ENCODE assay signal across 7 mouse cellular contexts in genomic region chr12:100527241-100527640, GRCm38 (mm10). TPM values are rescaled to one million over a fixed set of nuclear protein-coding genes. Genes with fewer than 3 reads are reported as not detected.
DNase-seq lines count a peak whose midpoint lies in the region; ATAC-seq and TF ChIP-seq lines count a peak whose summit lies in the region.

No protein-coding gene starts in this region.

- 0 out of 2 replicates have a peak overlapping the region, but pooled peaks have one; percentile 23 for H3K4me2 ChIP-seq in lung, postnatal 0 days (replicated peaks; ENCODE audit: low read depth, low read length)
- peak overlapping the region; percentile 45 for H3K4me2 ChIP-seq in embryonic facial prominence, embryonic 14.5 days (ENCODE audit: low read depth, low read length)
- peak overlapping the region; percentile 45 for H3K4me2 ChIP-seq in intestine, embryonic 16.5 days (ENCODE audit: low read depth, low read length)
- H3K4me2 ChIP-seq in stomach, embryonic 15.5 days = peak overlapping the region; percentile 44

- WGBS in lung, postnatal 0 days = 57% methylated on average over 9 of the region's 9 CpGs
- 51% methylated on average over 9 of the region's 9 CpGs for WGBS in lung, adult 2 months
- 65% methylated on average over 9 of the region's 9 CpGs for WGBS in embryonic facial prominence, embryonic 14.5 days
- whole genome bisulfite sequencing in intestine, embryonic 16.5 days = 69% methylated on average over 9 of the region's 9 CpGs
- 77% methylated on average over 9 of the region's 9 CpGs for WGBS in stomach, embryonic 15.5 days

- no peaks in the 10 kb centered on the region for H3K36me3 ChIP-seq in lung, postnatal 0 days (ENCODE audit: insufficient read depth, low read length)
- no peaks in the 10 kb centered on the region for H3K36me3 ChIP-seq in embryonic facial prominence, embryonic 14.5 days (ENCODE audit: control insufficient read depth, insufficient read depth, low read length)
- H3K36me3 ChIP-seq in intestine, embryonic 16.5 days (ENCODE audit: control insufficient read depth, insufficient read depth, low read length) = no peaks in the 10 kb centered on the region
- no peaks in the 10 kb centered on the region for H3K36me3 ChIP-seq in stomach, embryonic 15.5 days

- no peak overlapping the region for H3K9ac ChIP-seq in lung, postnatal 0 days (replicated peaks; ENCODE audit: low read depth)
- no peak overlapping the region for H3K9ac ChIP-seq in embryonic facial prominence, embryonic 14.5 days (ENCODE audit: low read depth, low read length)
- H3K9ac ChIP-seq in intestine, embryonic 16.5 days (ENCODE audit: low read depth, low read length) = no peak overlapping the region
- H3K9ac ChIP-seq in stomach, embryonic 15.5 days = no peak overlapping the region

- no peaks in the 10 kb centered on the region for H3K4me1 ChIP-seq in lung, postnatal 0 days (ENCODE audit: insufficient read depth, low read depth, low read length)
- peaks cover 4% of the 10 kb centered on the region; the same call in 1 of the 2 replicates for H3K4me1 ChIP-seq in lung, adult 2 months (ENCODE audit: control insufficient read depth, insufficient read depth, low read length)
- peaks cover 8% of the 10 kb centered on the region; the same call in 1 of the 2 replicates for H3K4me1 ChIP-seq in embryonic facial prominence, embryonic 14.5 days (ENCODE audit: control insufficient read depth, insufficient read depth, low read length)
- peaks cover 24% of the 10 kb centered on the region for H3K4me1 ChIP-seq in intestine, embryonic 16.5 days (ENCODE audit: control insufficient read depth, insufficient read depth, low read length)
- peaks cover 6% of the 10 kb centered on the region for H3K4me1 ChIP-seq in stomach, embryonic 15.5 days

- no peak for DNase-seq in lung, postnatal 0 days (ENCODE audit: low spot score)
- no peak for DNase-seq in lung, adult 2 months
- peak; percentile 52 for DNase-seq in embryonic facial prominence, embryonic 14.5 days (ENCODE audit: low spot score)
- no peak for DNase-seq in thymus, postnatal 4 days

- TF ChIP-seq CTCF in lung, postnatal 0 days (IDR thresholded peaks at IDR 0.05) = no peak
- no peak for TF ChIP-seq CTCF in lung, adult 2 months (IDR thresholded peaks at IDR 0.05; ENCODE audit: insufficient read depth, low read length)

- TF ChIP-seq POLR2A in lung, adult 2 months (IDR thresholded peaks at IDR 0.05; ENCODE audit: borderline replicate concordance, extremely low read depth, low read depth, low read length) = no peak

- no peaks in the 10 kb centered on the region for H3K9me3 ChIP-seq in lung, postnatal 0 days (ENCODE audit: low read length)
- H3K9me3 ChIP-seq in embryonic facial prominence, embryonic 14.5 days (ENCODE audit: control insufficient read depth, low read length) = no peaks in the 10 kb centered on the region
- H3K9me3 ChIP-seq in intestine, embryonic 16.5 days (ENCODE audit: control insufficient read depth, low read length) = 0 out of 2 replicates have a peak, but pooled peaks cover 3% of the 10 kb centered on the region
- no peaks in the 10 kb centered on the region for H3K9me3 ChIP-seq in stomach, embryonic 15.5 days

- H3K4me3 ChIP-seq in lung, postnatal 0 days (ENCODE audit: low read depth, low read length) = no peak overlapping the region
- H3K4me3 ChIP-seq in lung, adult 2 months (replicated peaks; ENCODE audit: extremely low read depth, low read depth, low read length) = no peak overlapping the region
- no peak overlapping the region for H3K4me3 ChIP-seq in embryonic facial prominence, embryonic 14.5 days (ENCODE audit: low read depth, low read length)
- peak overlapping the region; percentile 29; the same call in 1 of the 2 replicates for H3K4me3 ChIP-seq in intestine, embryonic 16.5 days (ENCODE audit: low read length)
- H3K4me3 ChIP-seq in stomach, embryonic 15.5 days (replicated peaks) = peak overlapping the region; percentile 17; the same call in 1 of the 2 replicates

- ATAC-seq in lung, postnatal 0 days = no peak
- ATAC-seq in embryonic facial prominence, embryonic 14.5 days (ENCODE audit: low read depth) = peak; percentile 31; the same call in 1 of the 2 replicates
- no peak for ATAC-seq in intestine, embryonic 16.5 days
- no peak for ATAC-seq in stomach, embryonic 15.5 days (ENCODE audit: insufficient read depth, low FRiP score, low read depth)
- no peak for ATAC-seq in megakaryocyte, adult 5-6 weeks (ENCODE audit: poor library complexity, severe bottlenecking)

- no peaks in the 10 kb centered on the region for H3K27me3 ChIP-seq in lung, postnatal 0 days (replicated peaks; ENCODE audit: insufficient read depth, low read length)
- H3K27me3 ChIP-seq in embryonic facial prominence, embryonic 14.5 days (replicated peaks; ENCODE audit: control insufficient read depth, insufficient read depth, low read length) = no peaks in the 10 kb centered on the region
- no peaks in the 10 kb centered on the region for H3K27me3 ChIP-seq in intestine, embryonic 16.5 days (replicated peaks; ENCODE audit: control insufficient read depth, insufficient read depth, low read length)
- H3K27me3 ChIP-seq in stomach, embryonic 15.5 days (replicated peaks) = no peaks in the 10 kb centered on the region

- H3K27ac ChIP-seq in lung, postnatal 0 days (ENCODE audit: low read length) = no peak overlapping the region
- H3K27ac ChIP-seq in embryonic facial prominence, embryonic 14.5 days (replicated peaks; ENCODE audit: low read depth, low read length) = no peak overlapping the region
- H3K27ac ChIP-seq in intestine, embryonic 16.5 days (ENCODE audit: low read length) = no peak overlapping the region
- no peak overlapping the region for H3K27ac ChIP-seq in stomach, embryonic 15.5 days

- no peak for TF ChIP-seq EP300 in lung, postnatal 0 days (IDR thresholded peaks at IDR 0.05)

RNA-seq across cellular contexts. Expression of gene Ttc7b, which starts 6.6 kb away (rescaled TPM):
- polyA plus RNA-seq in lung, postnatal 0 days (2015; fragmentation: Nextera tagmentation; extraction: Ambion mirVana) = 6.6 and 6.9 TPM in 2 replicates
- 50.7 and 52.4 TPM in 2 replicates for polyA plus RNA-seq in lung, adult 2 months (2012; rRNA removed)
- polyA plus RNA-seq in embryonic facial prominence, embryonic 14.5 days (2014; fragmentation: Nextera tagmentation; extraction: Ambion mirVana) = 6.6 and 6.7 TPM in 2 replicates
- 2.4 and 2.8 TPM in 2 replicates for polyA plus RNA-seq in intestine, embryonic 16.5 days (2015; fragmentation: Nextera tagmentation; extraction: Ambion mirVana)
- 5.4 TPM in 2 replicates for polyA plus RNA-seq in stomach, embryonic 15.5 days (2015; fragmentation: Nextera tagmentation; extraction: Ambion mirVana)
- total RNA-seq in megakaryocyte, adult 5-6 weeks (2015) = 26.2 and 28.9 TPM in 2 replicates
- total RNA-seq in megakaryocyte, adult 5-6 weeks (2017) = 14.4 and 16.9 TPM in 2 replicates

Comparison
In these comparisons a context has a peak if more than half of its experiments do, and no peak if none do; other contexts are left out.
1. H3K4me3 ChIP-seq: peak in intestine, embryonic 16.5 days (single experiment) and stomach, embryonic 15.5 days (single experiment); none in lung, postnatal 0 days (single experiment), lung, adult 2 months (single experiment) and embryonic facial prominence, embryonic 14.5 days (single experiment).
2. Peak in every context shown above with its lines, with median percentiles within 50 percentile points of each other: H3K4me2 ChIP-seq.